Mouse (Mus musculus) CH12.LX (cell line): ENCODE measurements around the gene Ifngr2. TPM values are rescaled to one million over a fixed set of nuclear protein-coding genes. Genes with fewer than 3 reads are reported as not detected.
A peak's percentile ranks its signal among the peaks of the same experiment; 100 is the strongest.

ENCODE experiments used
- DNase-seq: peaks from one replicate; pipeline ENCODE4 v3.0.0-alpha.2; 2013; ENCODE audit errors: extremely low read depth
- H3K27ac ChIP-seq: 2 replicates; pipeline ENCODE4 v1.5.1; 2012; ENCODE audit warnings: low read depth, mild to moderate bottlenecking, control low read depth, moderate library complexity; ENCODE audit not compliant: insufficient read depth
- H3K27me3 ChIP-seq: replicated peaks from 2 replicates; pipeline ENCODE3; 2012; ENCODE audit warnings: inconsistent platforms
- H3K36me3 ChIP-seq, 2 experiments: replicated peaks in 1 of 2; 2 replicates each; pipeline versions ENCODE3 to v1.6.1; 2012; ENCODE audit warnings: inconsistent platforms in 1 of 2, low read length in 1 of 2, mild to moderate bottlenecking in 1 of 2, mixed read lengths in 1 of 2, moderate library complexity in 1 of 2; ENCODE audit not compliant: control insufficient read depth in 1 of 2, insufficient read depth in 1 of 2
- H3K4me1 ChIP-seq, 2 experiments: 2 replicates each; pipeline ENCODE4 v1.6.1; 2012; ENCODE audit warnings: inconsistent platforms in 1 of 2, moderate library complexity in 1 of 2; ENCODE audit not compliant: insufficient read depth in 2 of 2, control insufficient read depth in 1 of 2
- H3K4me2 ChIP-seq: 2 replicates; pipeline ENCODE4 v1.6.1; 2012; ENCODE audit warnings: low read depth, mild to moderate bottlenecking, control low read depth; ENCODE audit not compliant: poor library complexity, insufficient read depth, severe bottlenecking
- H3K4me3 ChIP-seq, 3 experiments: fragments of 150-350 bp in 1 of 3; sonication (generic) in 1 of 3; replicated peaks in 1 of 3; 2 replicates each; pipeline versions ENCODE3 to v1.5.1; 2011 to 2012; ENCODE audit warnings: low read depth in 2 of 3, low read length in 2 of 3, mild to moderate bottlenecking in 2 of 3, moderate library complexity in 2 of 3, control low read depth in 1 of 3, improper control_type of control experiment in 1 of 3, inconsistent platforms in 1 of 3, mixed read lengths in 1 of 3; ENCODE audit not compliant: poor library complexity in 1 of 3
- H3K79me2 ChIP-seq: replicated peaks from 2 replicates; pipeline ENCODE4 v1.6.1; 2012; ENCODE audit warnings: mild to moderate bottlenecking, moderate library complexity; ENCODE audit not compliant: control insufficient read depth, poor library complexity, insufficient read depth, severe bottlenecking; ENCODE audit errors: extremely low read depth
- H3K9ac ChIP-seq: 2 replicates; pipeline ENCODE4 v1.6.1; 2012; ENCODE audit warnings: low read depth, mild to moderate bottlenecking, control low read depth, moderate library complexity; ENCODE audit not compliant: insufficient read depth
- H3K9me3 ChIP-seq: replicated peaks from 2 replicates; pipeline ENCODE3; 2012; ENCODE audit warnings: low read length, inconsistent platforms, mixed read lengths
- CTCF ChIP-seq, 2 experiments: IDR thresholded peaks in 1 of 2; conservative IDR thresholded peaks in 1 of 2; 2 replicates each; pipeline ENCODE4 v1.5.1; 2011 to 2012; ENCODE audit warnings: low read depth in 2 of 2, low read length in 2 of 2, improper control_type of control experiment in 1 of 2, inconsistent platforms in 1 of 2, mild to moderate bottlenecking in 1 of 2, moderate library complexity in 1 of 2
- E2F4 ChIP-seq: IDR thresholded peaks from 2 replicates; pipeline ENCODE4 v1.6.1; 2011; ENCODE audit warnings: low read depth, low read length, improper control_type of control experiment; ENCODE audit not compliant: insufficient replicate concordance
- ELF1 ChIP-seq: IDR thresholded peaks from 2 replicates; pipeline ENCODE4 v1.6.1; 2014; ENCODE audit warnings: low read depth, mild to moderate bottlenecking, inconsistent platforms, low read length, improper control_type of control experiment
- EP300 ChIP-seq: IDR thresholded peaks from 2 replicates; pipeline ENCODE4 v1.6.1; 2011; ENCODE audit warnings: low read length, improper control_type of control experiment
- ETS1 ChIP-seq: conservative IDR thresholded peaks from 2 replicates; pipeline ENCODE4 v1.6.1; 2012; ENCODE audit warnings: low read depth, mild to moderate bottlenecking, inconsistent platforms, low read length, improper control_type of control experiment, moderate library complexity
- JUN ChIP-seq: IDR thresholded peaks from 2 replicates; pipeline ENCODE4 v1.6.1; 2011; ENCODE audit warnings: low read depth, mild to moderate bottlenecking, low read length, improper control_type of control experiment, moderate library complexity; ENCODE audit not compliant: insufficient read depth
- KAT2A ChIP-seq: IDR thresholded peaks from 2 replicates; pipeline ENCODE4 v1.6.1; 2012; ENCODE audit warnings: low read length, improper control_type of control experiment, inconsistent platforms; ENCODE audit not compliant: insufficient replicate concordance
- NRF1 ChIP-seq: IDR thresholded peaks from 2 replicates; pipeline ENCODE4 v1.6.1; 2014; ENCODE audit warnings: low read depth, mild to moderate bottlenecking, inconsistent platforms, low read length, improper control_type of control experiment, moderate library complexity
- POLR2A ChIP-seq: IDR thresholded peaks from 2 replicates; pipeline ENCODE4 v1.6.1; 2011; ENCODE audit warnings: low read depth, mild to moderate bottlenecking, improper control_type of control experiment, low read length
- RCOR1 ChIP-seq: conservative IDR thresholded peaks from 2 replicates; pipeline ENCODE4 v1.6.1; 2012; ENCODE audit warnings: low read depth, mild to moderate bottlenecking, inconsistent platforms, low read length, improper control_type of control experiment
- SIN3A ChIP-seq: IDR thresholded peaks from 2 replicates; pipeline ENCODE4 v1.6.1; 2012; ENCODE audit warnings: low read length, improper control_type of control experiment, inconsistent platforms
- TCF12 ChIP-seq: IDR thresholded peaks from 2 replicates; pipeline ENCODE4 v1.6.1; 2014; ENCODE audit warnings: low read depth, mild to moderate bottlenecking, inconsistent platforms, low read length, improper control_type of control experiment
- USF1 ChIP-seq: IDR thresholded peaks from 2 replicates; pipeline ENCODE4 v1.6.1; 2014; ENCODE audit warnings: low read depth, mild to moderate bottlenecking, inconsistent platforms, low read length, improper control_type of control experiment
- USF2 ChIP-seq: conservative IDR thresholded peaks from 2 replicates; pipeline ENCODE4 v1.6.1; 2011; ENCODE audit warnings: low read depth, low read length, improper control_type of control experiment
- ZMIZ1 ChIP-seq: IDR thresholded peaks from 2 replicates; pipeline ENCODE4 v1.6.1; 2012; ENCODE audit warnings: low read depth, mild to moderate bottlenecking, inconsistent platforms, low read length, improper control_type of control experiment
- dilution Hi-C: fragments of 300-500 bp; cut with MboI; formaldehyde crosslinking; loops from 2 replicates; pipeline ENCODE4 v1.14.3; 2020; ENCODE audit warnings: low sequenced_read_pairs; ENCODE audit not compliant: extremely low pct_unique_long_range_greater_than_20kb, extremely low pct_ligation_motif_present
- in situ Hi-C: fragments of 300-500 bp; cut with MboI; formaldehyde crosslinking; loops from 3 replicates; pipeline ENCODE4 v1.14.3; 2019; ENCODE audit warnings: low sequenced_read_pairs, low pct_ligation_motif_present, low pct_unique_long_range_greater_than_20kb, mixed read lengths
- polyA plus RNA-seq: library from polyadenylated mRNA; unstranded; fragments of >175 nt; gene quantifications from 2 replicates; pipeline ENCODE4 v1.2.1, GENCODE M21; 2012; ENCODE audit warnings: low read depth; ENCODE audit not compliant: insufficient read length
- total RNA-seq, 2 experiments: library from RNA; depleted of rRNA; stranded (reverse); fragments of 300-350 nt in 1 of 2; fragments of >200 nt in 1 of 2; gene quantifications; 2 replicates each; pipeline ENCODE4 v1.2.3; 2012 to 2014

Gene Ifngr2
- total and polyA plus RNA-seq, 3 experiments = 29.6 to 39.2 (median 36.1) TPM

DNA sequence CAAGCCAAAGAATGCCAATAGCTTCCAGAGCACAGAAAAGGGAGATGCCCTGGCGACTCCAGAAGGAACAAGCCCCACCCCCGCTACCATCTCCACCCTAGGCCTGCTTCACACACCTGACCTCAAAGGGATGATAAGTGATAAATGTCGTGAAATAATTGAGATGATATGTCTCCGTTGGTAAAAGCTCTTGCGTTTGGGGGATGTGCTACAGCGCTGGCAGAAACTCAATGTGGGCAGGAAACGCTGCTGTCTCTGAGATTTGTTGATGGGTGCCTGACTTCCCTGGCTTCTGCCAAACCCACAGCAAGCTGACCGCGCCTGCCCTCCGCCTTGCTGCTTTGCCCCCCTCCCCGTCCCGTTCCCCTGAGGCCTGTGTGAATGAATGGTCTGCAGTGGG lies 6.8 kb downstream of the Ifngr2 start:
- Histone ChIP-seq H3K27ac (no peak overlapping the region), H3K4me3 (no peak overlapping the region), H3K79me2 (peaks cover 51% of the 10 kb centered on the region), H3K9ac (no peak overlapping the region), H3K4me1 (peaks cover 13 to 54% of the 10 kb centered on the region in 2 experiments), H3K9me3 (no peaks in the 10 kb centered on the region), H3K36me3 (peaks cover 62 to 82% of the 10 kb centered on the region in 2 experiments), H3K27me3 (no peaks in the 10 kb centered on the region), H3K4me2 (no peak overlapping the region)
- DNase-seq = no peak
- in situ Hi-C loops = no loop called here
- dilution Hi-C loops = no loop called here
- no peak for TF ChIP-seq KAT2A
- 0 out of 2 replicates have a peak, but pooled peaks have one; percentile 10 for TF ChIP-seq TCF12

DNA sequence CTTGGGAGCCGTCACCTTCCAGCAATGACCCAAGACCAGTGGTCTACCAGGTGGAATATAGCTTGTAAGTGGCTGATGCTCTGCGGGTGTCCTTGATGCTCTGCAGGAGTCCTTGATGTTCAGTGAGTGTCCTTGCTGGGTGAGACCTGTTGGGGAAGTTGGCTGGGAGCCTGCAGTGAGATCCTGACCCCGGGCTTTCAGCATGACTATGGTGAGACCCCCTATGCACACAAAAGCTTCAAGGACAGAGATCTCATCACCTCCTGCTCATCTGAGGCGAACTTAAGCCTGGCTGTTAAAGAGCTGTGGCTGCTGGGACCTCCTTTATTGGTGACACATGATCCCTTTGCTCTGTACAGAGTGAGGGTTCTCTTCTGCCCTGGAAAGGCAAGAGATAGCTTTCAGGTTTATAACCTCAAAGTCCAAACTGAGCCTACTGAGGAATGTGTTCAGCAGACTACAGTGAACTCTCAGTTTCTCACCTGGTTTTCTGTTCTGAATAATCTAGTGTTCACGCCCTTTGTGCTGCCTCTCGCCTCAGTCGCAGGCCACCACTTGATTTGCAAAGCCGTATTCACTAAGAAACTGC lies 8.2 kb downstream of the Ifngr2 start:
- no peak overlapping the region for H3K27ac ChIP-seq
- no peak overlapping the region for H3K9ac ChIP-seq
- no peak overlapping the region for H3K4me3 ChIP-seq
- peaks cover 36% of the 10 kb centered on the region for H3K79me2 ChIP-seq
- no peaks in the 10 kb centered on the region for H3K9me3 ChIP-seq
- H3K36me3 ChIP-seq = peaks cover 72 to 92% of the 10 kb centered on the region in 2 experiments
- no peaks in the 10 kb centered on the region for H3K27me3 ChIP-seq
- dilution Hi-C loops = no loop called here
- DNase-seq = no peak
- peaks cover 8 to 43% of the 10 kb centered on the region in 2 experiments; a peak in 2 of 4 replicates for H3K4me1 ChIP-seq
- H3K4me2 ChIP-seq = no peak overlapping the region
- TF ChIP-seq RCOR1 = no peak
- TF ChIP-seq ELF1 = no peak
- TF ChIP-seq E2F4 = no peak
- TF ChIP-seq EP300 = 0 out of 2 replicates have a peak, but pooled peaks have one; percentile 12
- no peak for TF ChIP-seq NRF1
- TF ChIP-seq POLR2A = no peak
- TF ChIP-seq SIN3A = no peak
- no peak for TF ChIP-seq ZMIZ1
- TF ChIP-seq, all 38 proteins: peak for 1
- in situ Hi-C loops = loop anchor here (5.0 kb wide), 1 partner anchor 43 kb away; no protein-coding TSS in a partner anchor

DNA sequence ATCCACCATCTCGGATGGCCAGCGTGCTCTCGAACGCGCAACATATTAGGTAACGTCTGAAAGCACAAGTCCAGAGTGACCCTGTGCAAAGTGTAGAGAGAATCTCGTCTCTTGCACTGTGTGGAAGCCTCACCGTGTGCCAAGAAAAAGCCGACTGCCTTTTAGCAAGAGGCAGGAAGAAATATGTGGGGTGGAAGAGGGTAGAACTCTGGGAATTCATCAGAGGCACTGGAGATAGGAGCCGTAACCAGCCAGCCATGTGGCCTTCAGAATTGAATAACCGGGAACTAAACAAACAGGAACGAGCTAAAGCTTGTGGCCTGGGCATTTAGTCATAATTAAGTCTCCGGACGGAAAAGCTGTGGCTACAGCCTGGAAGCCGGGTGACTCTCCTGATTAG lies 9.8 kb downstream of the Ifngr2 start:
- peaks cover 71 to 94% of the 10 kb centered on the region in 2 experiments for H3K36me3 ChIP-seq
- TF ChIP-seq ETS1 = no peak
- no peak for TF ChIP-seq USF1
- TF ChIP-seq CTCF (conservative IDR thresholded peaks at IDR 0.05 in 1 of 2, IDR thresholded peaks at IDR 0.05 in 1 of 2; ENCODE audit: low read depth in 2 of 2, low read length in 2 of 2) = no peak
- TF ChIP-seq POLR2A = no peak
- no peak for TF ChIP-seq USF2
- no peak for TF ChIP-seq ZMIZ1
- TF ChIP-seq SIN3A = no peak
- TF ChIP-seq JUN = no peak
- TF ChIP-seq, all 38 proteins: peak for 0

More for the DNA sequence above, 9.8 kb downstream of the Ifngr2 start:
- Histone ChIP-seq H3K9ac (no peak overlapping the region), H3K27ac (no peak overlapping the region), H3K4me1 (peaks cover 8 to 47% of the 10 kb centered on the region in 2 experiments), H3K4me3 (no peak overlapping the region), H3K4me2 (no peak overlapping the region), H3K27me3 (no peaks in the 10 kb centered on the region), H3K9me3 (no peaks in the 10 kb centered on the region), H3K79me2 (peaks cover 24% of the 10 kb centered on the region)
- dilution Hi-C loops = no loop called here
- DNase-seq = no peak
- in situ Hi-C loops = loop anchor here (5.0 kb wide), 1 partner anchor 44 kb away; no protein-coding TSS in a partner anchor
